ENCODE assay signal across 18 mouse cellular contexts in genomic region chr1:132195681-132196080, GRCm38 (mm10). TPM values are rescaled to one million over a fixed set of nuclear protein-coding genes. Genes with fewer than 3 reads are reported as not detected.
DNase-seq lines count a peak whose midpoint lies in the region; ATAC-seq and TF ChIP-seq lines count a peak whose summit lies in the region.
"Had no signal": no experiment of that assay in that cellular context is flagged by ENCODE, and none has a peak within 500 bp of the region (broad histone marks: within the 10 kb centered on the region; RNA-seq: fewer than 3 reads in every experiment).

No protein-coding gene starts in this region.

- TF ChIP-seq EP300 in ES-Bruce4 (IDR thresholded peaks at IDR 0.05; ENCODE audit: insufficient read depth, low read depth, low read length), result no peak; the same call in 1 of the 2 replicates

- H3K27me3 ChIP-seq in ES-Bruce4 (ENCODE audit: control insufficient read depth, insufficient read depth, low read length, poor library complexity, severe bottlenecking), result no peaks in the 10 kb centered on the region
- H3K27me3 ChIP-seq in forebrain, embryonic 16.5 days (replicated peaks; ENCODE audit: control insufficient read depth, insufficient read depth, low read length), result no peaks in the 10 kb centered on the region
- H3K27me3 ChIP-seq in midbrain, embryonic 13.5 days, result no peaks in the 10 kb centered on the region

- H3K4me1 ChIP-seq in ES-Bruce4 (ENCODE audit: control insufficient read depth, insufficient read depth, low read length), result peaks cover 20% of the 10 kb centered on the region
- peaks cover 84% of the 10 kb centered on the region for H3K4me1 ChIP-seq in forebrain, embryonic 16.5 days (replicated peaks; ENCODE audit: control insufficient read depth, insufficient read depth, low read length)
- peaks cover 88% of the 10 kb centered on the region for H3K4me1 ChIP-seq in midbrain, embryonic 13.5 days (replicated peaks)

- peak; percentile 2 for DNase-seq in cerebellum, adult 9-11 months
- no peak for DNase-seq in cerebellum, adult 18-20 months
- no peak for DNase-seq in left cerebral cortex, adult 2 months (ENCODE audit: extremely low spot score in 1 of 2, low spot score in 2 of 2)
- DNase-seq: cerebellum, postnatal 14 days; heart, postnatal 4 days; thymus, adult 2 months had no signal

- no peaks in the 10 kb centered on the region for H3K36me3 ChIP-seq in ES-Bruce4 (ENCODE audit: control insufficient read depth, insufficient read depth, low read length, poor library complexity, severe bottlenecking)
- no peaks in the 10 kb centered on the region for H3K36me3 ChIP-seq in forebrain, embryonic 16.5 days (ENCODE audit: control insufficient read depth, insufficient read depth)
- H3K36me3 ChIP-seq in midbrain, embryonic 13.5 days, result no peaks in the 10 kb centered on the region
- H3K36me3 ChIP-seq: embryonic facial prominence, embryonic 15.5 days; kidney, embryonic 15.5 days had no signal

- H3K4me2 ChIP-seq in forebrain, embryonic 16.5 days (ENCODE audit: low read length), result peak overlapping the region; percentile 16
- peak overlapping the region; percentile 90 for H3K4me2 ChIP-seq in midbrain, embryonic 13.5 days (replicated peaks)
- H3K4me2 ChIP-seq: embryonic facial prominence, embryonic 15.5 days; kidney, embryonic 15.5 days had no signal

- no peaks in the 10 kb centered on the region for H3K9me3 ChIP-seq in ES-Bruce4 (replicated peaks; ENCODE audit: control insufficient read depth, insufficient read depth, low read length, poor library complexity, severe bottlenecking)
- no peaks in the 10 kb centered on the region for H3K9me3 ChIP-seq in forebrain, embryonic 16.5 days (ENCODE audit: control insufficient read depth, low read length)
- no peaks in the 10 kb centered on the region for H3K9me3 ChIP-seq in midbrain, embryonic 13.5 days
- H3K9me3 ChIP-seq: embryonic facial prominence, embryonic 15.5 days; kidney, embryonic 15.5 days; megakaryocyte, embryonic 14.5 days had no signal

- 37% methylated on average over 5 of the region's 5 CpGs for WGBS in forebrain, embryonic 16.5 days
- 31% methylated on average over 5 of the region's 5 CpGs for WGBS in midbrain, embryonic 13.5 days

- TF ChIP-seq POLR2A in ES-Bruce4 (IDR thresholded peaks at IDR 0.05; ENCODE audit: insufficient read depth, low read length), result no peak

- H3K9ac ChIP-seq in ES-Bruce4 (ENCODE audit: low read depth, poor library complexity, severe bottlenecking), result peak overlapping the region; percentile 30
- peak overlapping the region; percentile 38 for H3K9ac ChIP-seq in forebrain, embryonic 16.5 days (replicated peaks; ENCODE audit: low read depth, low read length)
- peak overlapping the region; percentile 60 for H3K9ac ChIP-seq in midbrain, embryonic 13.5 days (replicated peaks)
- H3K9ac ChIP-seq: embryonic facial prominence, embryonic 15.5 days; kidney, embryonic 15.5 days had no signal

- H3K27ac ChIP-seq in ES-Bruce4 (ENCODE audit: insufficient read depth, low read length), result peak overlapping the region; percentile 88
- no peak overlapping the region for H3K27ac ChIP-seq in forebrain, embryonic 16.5 days (ENCODE audit: low read length)
- peak overlapping the region; percentile 86 for H3K27ac ChIP-seq in midbrain, embryonic 13.5 days
- H3K27ac ChIP-seq in left cerebral cortex, adult 2 months, result no peak overlapping the region
- H3K27ac ChIP-seq: embryonic facial prominence, embryonic 15.5 days; kidney, embryonic 15.5 days had no signal

- intact Hi-C loops in left cerebral cortex, adult 2 months (cut with DNase I), result no loop called here

- no peak for TF ChIP-seq CTCF in ES-Bruce4 (IDR thresholded peaks at IDR 0.05; ENCODE audit: low read depth, low read length)
- TF ChIP-seq CTCF in left cerebral cortex, adult 2 months (IDR thresholded peaks at IDR 0.05), result no peak

- no peak overlapping the region for H3K4me3 ChIP-seq in ES-Bruce4 (ENCODE audit: low read depth, low read length)
- no peak overlapping the region for H3K4me3 ChIP-seq in forebrain, embryonic 16.5 days (replicated peaks; ENCODE audit: low read length)
- peak overlapping the region; percentile 20; the same call in 1 of the 2 replicates for H3K4me3 ChIP-seq in midbrain, embryonic 13.5 days (replicated peaks)
- H3K4me3 ChIP-seq in left cerebral cortex, adult 2 months, result no peak overlapping the region
- H3K4me3 ChIP-seq: embryonic facial prominence, embryonic 15.5 days; kidney, embryonic 15.5 days; megakaryocyte, embryonic 14.5 days had no signal

- no peak for ATAC-seq in forebrain, embryonic 16.5 days
- no peak for ATAC-seq in midbrain, embryonic 13.5 days
- ATAC-seq in granulocyte monocyte progenitor cell, adult 5-6 weeks (replicated peaks; ENCODE audit: poor library complexity, severe bottlenecking), result no peak
- ATAC-seq in cerebellum, adult (ENCODE audit: insufficient number of reproducible peaks, low FRiP score, low TSS enrichment), result no peak

RNA-seq across cellular contexts. Expression of gene AC124108.1, which starts 4.4 kb away (rescaled TPM):
- 7.6 and 7.7 TPM in 2 replicates for polyA plus RNA-seq in ES-Bruce4 (2011; ENCODE audit: insufficient read depth, insufficient read length, low read depth, missing spikeins)
- polyA plus RNA-seq in forebrain, embryonic 16.5 days (2015; fragmentation: Nextera tagmentation; extraction: Ambion mirVana), result 2.5 and 3.3 TPM in 2 replicates
- 5.6 and 6.1 TPM in 2 replicates for polyA plus RNA-seq in midbrain, embryonic 13.5 days (2015; fragmentation: Nextera tagmentation; extraction: Ambion mirVana)
- not detected in 2 replicates for total RNA-seq in granulocyte monocyte progenitor cell, adult 5-6 weeks (2014; fragmentation: Nextera tagmentation)
- total RNA-seq in granulocyte monocyte progenitor cell, adult 5-6 weeks (2017), result not detected in 2 replicates
- total RNA-seq in left cerebral cortex, adult 2 months (2021), result 1 to 10 TPM; 4.3 to 6.1 TPM
- total RNA-seq: heart, postnatal 4 days; liver, adult 2 months; MEL had no signal
- polyA plus RNA-seq: liver, adult 2 months; thymus, adult 2 months had no signal

RNA-seq across cellular contexts. Expression of gene Lemd1, which starts 4.5 kb away (rescaled TPM):
- polyA plus RNA-seq in ES-Bruce4 (2011; ENCODE audit: insufficient read depth, insufficient read length, low read depth, missing spikeins), result 16.8 and 20.0 TPM in 2 replicates
- 14.9 and 18.4 TPM in 2 replicates for polyA plus RNA-seq in forebrain, embryonic 16.5 days (2015; fragmentation: Nextera tagmentation; extraction: Ambion mirVana)
- 19.5 and 22.5 TPM in 2 replicates for polyA plus RNA-seq in midbrain, embryonic 13.5 days (2015; fragmentation: Nextera tagmentation; extraction: Ambion mirVana)
- total RNA-seq in granulocyte monocyte progenitor cell, adult 5-6 weeks (2014; fragmentation: Nextera tagmentation), result not detected in 2 replicates
- total RNA-seq in granulocyte monocyte progenitor cell, adult 5-6 weeks (2017), result not detected in 2 replicates
- total RNA-seq in left cerebral cortex, adult 2 months (2021), result 1 to 10 TPM; 3.9 to 6.8 TPM
- total RNA-seq: heart, postnatal 4 days; liver, adult 2 months; MEL had no signal
- polyA plus RNA-seq: liver, adult 2 months; thymus, adult 2 months had no signal

RNA-seq across cellular contexts. Expression of gene Gm10188, which starts 33.9 kb away (rescaled TPM):
- polyA plus RNA-seq in ES-Bruce4 (2011; ENCODE audit: insufficient read depth, insufficient read length, low read depth, missing spikeins), result not detected in 2 replicates
- polyA plus RNA-seq in forebrain, embryonic 16.5 days (2015; fragmentation: Nextera tagmentation; extraction: Ambion mirVana), result 0.86 TPM in 1 of 2 replicates, not detected in the other
- polyA plus RNA-seq in midbrain, embryonic 13.5 days (2015; fragmentation: Nextera tagmentation; extraction: Ambion mirVana), result 0.58 and 1.1 TPM in 2 replicates
- total RNA-seq in granulocyte monocyte progenitor cell, adult 5-6 weeks (2014; fragmentation: Nextera tagmentation), result not detected in 2 replicates
- total RNA-seq in granulocyte monocyte progenitor cell, adult 5-6 weeks (2017), result not detected in 2 replicates
- total RNA-seq in left cerebral cortex, adult 2 months (2021), result not detected
- total RNA-seq: heart, postnatal 4 days; layer of hippocampus, postnatal 25 days; liver, adult 2 months; MEL had no signal
- polyA plus RNA-seq: brain, embryonic 14.5 days; embryonic facial prominence, embryonic 15.5 days; kidney, embryonic 15.5 days; liver, adult 2 months; thymus, adult 2 months had no signal

RNA-seq across cellular contexts. Expression of gene Cdk18, which starts 56.2 kb away (rescaled TPM):
- polyA plus RNA-seq in ES-Bruce4 (2011; ENCODE audit: insufficient read depth, insufficient read length, low read depth, missing spikeins), result 24.6 and 32.8 TPM in 2 replicates
- 0.48 and 1.9 TPM in 2 replicates for polyA plus RNA-seq in forebrain, embryonic 16.5 days (2015; fragmentation: Nextera tagmentation; extraction: Ambion mirVana)
- 0.32 and 0.41 TPM in 2 replicates for polyA plus RNA-seq in midbrain, embryonic 13.5 days (2015; fragmentation: Nextera tagmentation; extraction: Ambion mirVana)
- total RNA-seq in granulocyte monocyte progenitor cell, adult 5-6 weeks (2014; fragmentation: Nextera tagmentation), result 4.0 and 6.5 TPM in 2 replicates
- total RNA-seq in granulocyte monocyte progenitor cell, adult 5-6 weeks (2017), result 0.36 and 0.43 TPM in 2 replicates
- 10 to 100 TPM; 27.9 to 33.2 TPM for total RNA-seq in left cerebral cortex, adult 2 months (2021)

Comparison
In these comparisons a context has a peak if more than half of its experiments do, and no peak if none do; other contexts are left out.
1. H3K27ac ChIP-seq: peak in ES-Bruce4 (single experiment) and midbrain, embryonic 13.5 days (single experiment); none in forebrain, embryonic 16.5 days (single experiment) and left cerebral cortex, adult 2 months (single experiment).
2. Peak in every context shown above with its lines, with median percentiles within 50 percentile points of each other: H3K9ac ChIP-seq.